Mouse (Mus musculus) skeletal muscle tissue, adult 2 months (tissue): ENCODE results near the gene Apod.
"Not testable (repeated sequence)": the region's sequence is repeated elsewhere in the genome, so short reads cannot be mapped to it uniquely, and the experiment has no call there.

ENCODE experiments used
- DNase-seq: peaks from one replicate; pipeline ENCODE4 v3.0.0-alpha.2; 2012; ENCODE audit warnings: low read depth, low spot score

Gene Apod

DNA sequence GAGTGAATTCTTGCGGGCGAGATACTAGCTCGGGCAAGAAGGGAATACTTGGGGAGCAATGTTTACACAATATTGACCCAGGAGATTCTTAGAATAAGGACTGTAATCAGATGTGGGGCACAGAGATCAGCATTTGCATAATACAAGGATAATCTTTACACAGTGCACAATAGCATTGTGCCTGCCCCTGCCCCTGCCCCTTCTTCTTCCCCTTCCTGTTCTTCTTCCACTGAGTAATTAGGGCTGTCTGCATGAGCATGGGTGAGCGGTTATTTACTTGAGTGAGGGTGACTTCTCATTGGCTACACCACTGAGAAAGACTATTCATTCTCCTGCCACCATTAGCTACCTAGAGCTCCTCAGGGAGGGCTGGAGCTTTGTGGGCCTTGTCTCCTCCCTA is 6.9 kb upstream of the Apod start:
- no peak for DNase-seq

DNA sequence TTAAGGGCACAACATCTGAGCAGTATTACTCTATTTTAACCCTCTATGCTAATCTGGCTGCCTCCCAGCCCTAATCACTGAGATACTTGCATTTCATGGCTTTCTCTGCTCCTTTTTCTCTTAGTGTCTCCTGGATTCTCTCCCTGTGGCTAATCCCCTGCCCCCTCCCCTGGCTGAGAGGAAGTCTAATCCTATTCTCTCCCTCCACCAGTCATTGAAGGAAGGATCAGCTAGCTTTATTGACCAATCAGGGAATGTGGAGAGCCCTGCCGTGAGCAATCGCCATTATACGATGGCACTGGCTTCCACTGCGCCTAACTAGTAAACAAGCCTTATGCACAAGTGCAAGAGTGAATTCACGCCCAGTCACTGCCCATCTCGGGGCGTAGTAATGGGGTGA is 6.3 kb upstream of the Apod start:
- DNase-seq = no peak

DNA sequence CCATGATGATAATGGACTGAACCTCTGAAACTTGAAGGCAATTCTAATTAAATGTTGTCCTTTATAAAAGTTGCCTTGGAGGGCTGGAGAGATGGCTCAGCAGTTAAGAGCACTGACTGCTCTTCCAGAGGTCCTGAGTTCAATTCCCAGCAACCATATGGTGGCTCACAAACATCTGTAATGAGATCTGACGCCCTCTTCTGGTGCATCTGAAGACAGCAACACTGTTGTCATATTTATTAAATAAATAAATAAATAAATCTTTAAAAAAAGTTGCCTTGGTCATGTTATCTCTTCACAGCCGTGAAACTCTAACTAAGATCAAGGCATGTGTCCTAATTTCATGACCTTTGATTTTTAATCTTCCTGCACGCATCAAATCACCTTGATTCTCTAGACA is 5.1 kb upstream of the Apod start:
- not testable (repeated sequence) for DNase-seq

DNA sequence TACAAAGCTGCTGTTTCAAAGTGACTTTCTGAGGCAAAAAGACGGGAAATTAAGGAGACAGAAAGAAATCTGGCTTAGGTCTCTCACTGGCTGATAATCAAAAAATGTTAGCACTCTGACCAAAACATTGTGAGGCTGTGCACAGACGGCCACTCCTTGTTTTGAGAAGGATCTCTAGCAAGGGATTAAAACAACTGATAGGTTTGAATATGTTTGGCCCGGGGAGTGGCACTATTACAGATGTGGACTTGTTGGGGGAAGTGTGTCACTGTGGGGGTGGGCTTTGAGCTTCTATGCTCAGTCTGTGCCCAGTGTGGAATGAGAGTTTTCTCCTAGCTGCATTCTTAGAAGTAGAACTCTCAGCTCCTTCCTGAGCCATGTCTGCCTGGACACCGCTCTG is 4.7 kb upstream of the Apod start:
- DNase-seq = peak; percentile 30

DNA sequence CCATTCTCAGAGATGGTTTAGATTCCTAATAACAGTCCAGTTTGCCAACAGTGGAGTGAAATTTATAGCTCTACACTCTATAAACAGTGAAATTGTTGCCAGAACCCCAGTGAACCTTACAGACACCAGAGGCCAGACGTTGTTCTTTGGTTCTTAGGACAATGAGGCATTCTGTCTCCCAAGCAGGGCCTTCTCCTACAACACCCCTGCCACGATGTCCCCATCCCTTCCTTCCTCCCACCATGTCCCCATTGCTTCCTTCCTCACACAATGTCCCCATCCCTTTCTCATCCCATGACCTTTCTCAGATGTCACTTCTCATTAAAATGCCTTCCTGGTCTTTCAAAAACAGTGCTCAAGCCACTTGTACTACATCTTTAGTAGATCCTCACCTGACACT is 3.8 kb upstream of the Apod start:
- DNase-seq = no peak

DNA sequence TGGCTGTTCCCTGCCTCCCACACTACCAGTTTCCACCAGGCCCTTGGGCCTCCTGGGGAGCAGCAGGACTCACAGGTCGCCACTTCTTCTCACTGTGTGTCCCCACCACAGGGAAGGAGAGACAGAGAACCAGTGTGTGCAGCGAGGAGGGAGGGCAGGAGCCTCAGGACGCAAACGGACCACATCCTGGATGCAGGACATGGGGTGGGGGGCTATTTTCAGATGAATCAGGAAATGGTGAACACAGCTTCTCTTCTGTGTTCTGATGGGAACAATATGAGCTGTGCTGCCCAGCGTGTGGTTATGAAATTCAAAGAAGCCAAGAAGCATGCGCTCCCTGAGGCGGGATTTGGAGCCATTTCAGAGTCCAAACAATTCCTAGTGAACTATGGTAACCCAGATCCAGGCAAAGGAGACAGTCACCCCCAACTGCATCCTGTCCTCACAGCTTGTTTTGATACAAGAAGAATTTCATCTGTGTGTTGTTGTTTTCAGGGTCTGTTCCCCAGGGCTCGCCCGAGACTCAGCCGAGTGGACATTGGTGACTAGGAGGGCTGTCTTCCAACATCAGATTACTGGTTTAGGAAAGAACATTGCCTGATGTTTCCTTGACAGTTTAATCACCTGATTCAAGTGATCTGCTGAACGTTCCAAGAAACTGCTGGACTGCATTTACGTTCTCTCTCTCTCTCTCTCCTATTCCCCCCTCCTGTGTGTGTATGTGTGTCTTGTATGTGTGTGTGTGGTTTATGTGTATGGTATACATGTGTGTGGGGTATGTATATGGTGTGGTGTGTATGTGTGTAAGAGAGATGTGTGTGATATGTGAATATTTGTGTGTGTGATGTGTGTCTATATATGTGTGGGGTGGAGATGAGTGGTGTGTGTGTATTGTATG is 1.9 kb upstream of the Apod start:
- DNase-seq = peak; percentile 65

DNA sequence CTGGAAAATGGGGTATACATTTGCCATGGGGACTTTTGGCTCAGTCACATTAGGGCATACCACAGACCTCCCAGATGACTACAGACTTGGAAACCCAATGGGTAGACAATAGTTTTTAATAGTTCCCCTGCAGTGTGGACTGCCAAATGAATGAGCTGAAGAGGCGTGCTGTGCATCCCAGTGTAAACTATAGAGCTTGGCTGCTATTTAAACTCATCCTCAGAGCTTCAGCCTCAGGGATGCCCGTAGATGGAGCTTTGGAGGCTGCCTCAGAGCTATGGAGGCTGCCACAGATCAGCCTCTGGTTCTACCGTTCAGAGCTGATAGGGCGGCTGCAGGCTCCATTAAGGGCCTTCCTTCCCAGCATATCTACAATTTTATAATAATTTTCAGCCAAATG is 686 bp upstream of the Apod start:
- DNase-seq = no peak

DNA sequence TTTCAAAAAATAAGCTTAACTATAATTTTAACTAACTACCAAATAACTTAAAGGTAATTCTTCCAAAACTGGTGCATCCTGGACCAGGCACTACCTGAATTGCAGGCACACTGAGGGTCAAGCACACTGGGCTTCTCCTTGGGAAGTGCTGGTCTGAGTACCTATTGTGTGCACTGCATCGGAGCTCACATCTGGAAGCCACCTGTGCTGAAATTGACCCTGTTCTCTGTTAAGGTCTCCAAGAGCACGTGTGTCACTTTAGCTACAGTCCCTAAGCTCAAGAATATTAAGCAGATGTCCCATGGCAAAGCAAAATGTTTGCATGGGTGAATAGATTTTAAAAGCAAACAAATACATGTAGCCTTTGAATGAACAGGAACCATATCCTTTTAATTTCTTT is 997 bp downstream of the Apod start:
- no peak for DNase-seq

DNA sequence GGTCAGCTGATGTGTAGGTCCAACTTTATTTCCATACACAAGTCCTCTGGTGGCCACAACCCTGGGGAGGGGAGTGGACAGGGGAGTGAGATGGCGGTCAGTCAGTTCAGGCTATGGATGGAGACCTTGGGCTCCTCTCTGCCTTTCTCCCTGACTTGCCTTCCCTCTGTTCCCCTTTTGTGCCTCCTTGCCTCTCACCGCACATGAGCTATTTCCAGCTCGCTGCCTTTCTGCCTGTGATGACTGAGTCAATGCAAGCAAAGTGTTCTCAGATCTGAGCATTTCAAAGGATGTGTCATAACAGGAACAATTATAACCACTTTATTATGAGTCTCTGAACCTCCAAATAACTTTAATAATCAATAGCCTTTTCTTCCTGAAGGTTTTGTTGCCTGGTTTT is 2.3 kb downstream of the Apod start:
- no peak for DNase-seq

DNA sequence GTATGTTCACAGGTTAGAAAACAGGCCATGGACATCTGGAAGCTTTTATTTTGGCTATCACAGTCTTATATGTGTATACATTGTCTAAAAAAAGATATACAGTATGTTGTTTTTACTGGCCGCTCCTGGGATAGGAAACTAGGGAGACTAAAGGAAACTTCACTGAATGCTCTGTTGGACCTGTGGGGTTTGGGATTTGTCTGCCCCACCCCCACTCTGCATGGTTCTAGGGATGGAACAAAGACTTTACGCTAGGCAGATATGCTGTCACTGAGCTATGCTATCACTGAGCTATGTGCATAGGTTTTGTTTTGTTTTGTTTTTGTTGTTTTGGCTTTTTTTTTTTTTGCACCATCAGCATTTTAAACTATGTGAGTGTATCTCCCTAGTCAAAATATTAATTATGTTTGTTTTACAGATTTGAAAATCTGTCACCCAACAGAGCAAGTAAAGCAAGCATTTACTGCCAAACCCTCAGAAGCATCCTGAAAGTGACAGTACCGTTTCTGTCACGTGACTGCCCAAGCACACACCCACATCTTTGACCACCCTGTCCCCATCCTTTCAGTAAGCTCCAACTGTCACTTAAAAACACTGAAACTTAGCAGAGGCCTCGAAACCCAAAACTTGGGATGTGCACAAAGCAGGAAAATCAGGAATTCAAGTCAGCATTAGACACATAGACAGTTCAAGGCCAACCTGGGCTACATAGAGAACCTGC is 9.2 kb downstream of the Apod start:
- DNase-seq = no peak

DNA sequence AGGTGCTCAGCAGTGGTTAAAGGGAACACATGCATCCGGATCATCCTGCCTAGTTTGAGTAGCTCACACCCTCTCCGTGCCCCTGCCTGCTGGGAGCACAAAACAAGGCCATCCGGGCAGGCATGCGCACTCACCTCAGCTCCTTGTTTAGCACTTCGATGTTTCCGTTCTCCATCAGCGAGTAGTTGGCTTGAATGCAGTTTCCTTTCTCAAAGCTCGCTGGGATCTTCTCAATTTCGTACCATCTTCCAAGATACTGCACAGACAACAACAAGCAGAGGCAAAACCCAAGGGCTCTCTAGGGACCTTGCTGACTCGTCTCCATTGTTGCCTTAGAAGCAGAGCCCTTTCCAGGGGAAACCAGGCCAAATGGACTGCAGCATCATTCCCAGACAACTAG is 11.3 kb downstream of the Apod start:
- peak; percentile 85 for DNase-seq

DNA sequence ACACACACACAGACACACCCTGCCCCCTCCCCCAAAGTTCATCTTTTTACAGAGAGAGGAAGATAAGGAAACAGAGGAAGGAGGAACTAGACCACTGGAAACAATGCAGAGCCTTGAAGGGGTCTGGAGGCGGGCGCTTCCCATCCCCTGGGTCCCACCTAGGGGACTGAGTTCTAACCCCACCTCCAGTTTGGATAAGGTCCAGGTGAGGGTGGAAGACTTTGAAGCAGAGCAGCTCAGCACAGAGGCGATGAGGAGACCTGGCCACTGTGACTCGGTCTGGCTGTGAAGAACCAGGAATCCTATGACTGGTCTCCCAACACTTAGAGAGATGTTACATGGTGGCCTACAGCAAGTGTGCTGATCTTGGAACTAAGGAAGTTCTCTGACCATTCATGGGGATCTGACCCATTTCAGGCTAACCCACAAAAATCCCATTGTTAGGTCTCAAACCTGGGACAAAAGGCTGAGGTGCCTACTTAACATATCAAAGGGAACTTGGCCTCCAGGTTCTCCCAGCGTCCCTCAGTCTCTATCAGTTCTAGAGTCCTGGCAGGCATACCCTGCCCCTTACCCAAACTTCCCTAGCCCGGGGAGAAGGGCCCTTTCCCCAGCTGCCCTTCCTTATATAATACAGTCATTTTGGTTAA is 13.6 kb downstream of the Apod start:
- DNase-seq = no peak

DNA sequence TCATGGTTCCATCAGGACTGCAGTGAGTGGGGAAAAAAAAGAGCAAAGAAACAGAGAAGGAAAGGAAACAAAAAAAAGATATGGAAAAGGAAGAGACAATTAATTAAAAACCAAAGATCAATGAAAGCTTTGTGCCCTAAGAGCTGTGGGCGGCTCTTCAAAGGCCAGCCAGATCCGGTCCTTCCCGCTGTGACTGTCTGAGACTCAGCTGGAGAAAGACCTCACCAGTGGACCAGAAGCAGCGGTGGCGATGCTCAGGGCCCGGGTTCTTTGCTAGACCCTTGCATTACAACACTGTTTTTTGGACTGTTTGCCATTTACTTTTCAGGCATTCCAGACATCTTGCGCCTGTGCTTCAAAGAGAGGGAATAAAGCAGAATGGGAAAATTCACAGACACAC is 14.1 kb downstream of the Apod start:
- DNase-seq = no peak

DNA sequence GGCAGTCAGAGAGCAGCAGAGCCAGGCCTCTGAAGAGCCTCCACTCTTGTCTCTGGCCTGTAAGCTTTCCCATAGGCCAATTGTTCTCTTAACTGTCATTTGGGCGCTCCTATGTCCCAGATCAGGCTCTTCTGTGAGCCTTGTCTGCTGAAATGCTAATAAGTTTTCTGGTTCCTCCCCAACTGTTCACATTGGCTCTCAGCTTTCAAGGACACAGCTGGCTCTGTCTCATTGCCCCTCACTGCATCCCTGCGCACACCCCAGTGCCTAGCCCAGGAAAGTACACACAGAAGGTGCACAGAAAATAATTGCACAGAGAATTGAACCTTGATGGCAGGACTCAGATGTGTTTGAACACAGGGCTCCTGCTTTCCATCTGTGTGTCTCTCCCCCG is 14.7 kb downstream of the Apod start:
- DNase-seq = no peak

DNA sequence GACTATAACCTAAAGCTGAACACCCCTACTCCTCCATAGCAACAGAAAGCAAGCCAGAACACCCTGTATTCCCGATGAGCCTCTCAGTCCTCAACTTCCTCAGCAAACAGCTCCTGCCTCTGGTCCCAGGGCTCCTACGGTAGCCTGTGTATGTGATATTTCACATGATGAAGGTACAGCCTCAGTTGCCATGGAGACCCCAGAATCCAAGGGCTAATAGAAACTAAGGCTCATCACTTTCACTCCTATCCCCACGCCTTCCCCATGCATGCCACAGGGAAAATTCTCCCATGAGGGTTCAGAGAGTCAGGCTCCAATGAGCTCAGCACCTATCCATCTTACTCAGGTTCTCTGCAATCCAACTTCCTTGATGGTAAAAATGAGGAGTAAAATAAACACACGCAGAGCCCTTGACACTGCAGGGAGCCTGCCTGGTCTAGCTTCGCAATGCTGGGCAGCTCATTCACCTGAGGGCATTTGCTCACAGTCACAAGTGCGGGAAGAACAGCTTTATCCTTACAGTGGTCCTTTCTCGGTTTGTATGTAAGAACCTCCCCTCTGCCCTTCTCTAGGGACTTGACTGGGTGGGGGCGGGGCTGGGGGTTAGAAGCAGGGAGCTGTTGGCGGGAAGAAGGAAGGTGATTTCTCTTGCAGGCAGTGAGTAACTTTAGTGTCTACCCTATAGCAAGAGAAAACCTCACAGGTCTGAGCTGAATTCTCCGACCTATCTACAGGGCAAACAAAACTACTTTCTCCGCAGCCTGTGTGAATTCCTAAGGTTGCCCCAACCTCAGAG is 15.2 kb downstream of the Apod start:
- no peak for DNase-seq

DNA sequence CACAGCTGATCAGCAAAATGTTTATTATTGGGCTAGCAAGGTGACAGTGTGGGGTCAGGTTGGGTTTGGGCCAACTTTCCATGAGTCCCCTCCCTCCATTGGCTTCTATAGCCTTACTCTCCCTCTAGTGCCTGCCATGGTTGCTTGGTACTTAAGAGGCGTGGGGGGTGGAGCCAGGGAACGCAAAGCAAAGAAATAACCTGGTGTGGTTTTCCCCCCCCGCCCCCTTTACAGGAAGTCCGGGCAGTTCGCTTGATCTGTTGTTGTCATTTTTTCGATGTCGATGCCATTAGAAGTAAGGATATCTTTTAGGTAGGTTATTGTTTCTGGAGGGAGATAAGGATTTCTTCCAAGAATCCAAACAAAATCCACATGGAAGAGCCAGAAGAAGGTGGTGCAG is 17.5 kb downstream of the Apod start:
- DNase-seq = no peak

DNA sequence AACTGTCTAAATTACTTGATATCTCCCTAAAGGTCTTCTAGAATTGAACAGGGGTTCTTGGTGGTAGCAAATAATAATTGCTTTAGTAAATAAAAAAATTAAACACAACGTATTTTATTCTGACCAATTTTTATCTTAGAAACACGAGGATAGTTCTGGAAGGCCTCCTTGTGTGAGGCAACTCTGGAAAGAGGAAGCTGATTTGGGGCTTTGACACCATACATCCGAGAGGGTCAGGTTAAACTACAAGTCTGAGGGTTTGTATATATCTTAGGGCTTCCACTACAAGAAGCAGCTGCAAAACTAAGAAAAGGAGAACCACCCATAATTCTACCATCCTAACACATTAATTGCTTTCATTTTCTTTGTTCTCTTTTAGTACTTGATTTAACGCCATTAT is 20.8 kb downstream of the Apod start:
- DNase-seq = no peak

DNA sequence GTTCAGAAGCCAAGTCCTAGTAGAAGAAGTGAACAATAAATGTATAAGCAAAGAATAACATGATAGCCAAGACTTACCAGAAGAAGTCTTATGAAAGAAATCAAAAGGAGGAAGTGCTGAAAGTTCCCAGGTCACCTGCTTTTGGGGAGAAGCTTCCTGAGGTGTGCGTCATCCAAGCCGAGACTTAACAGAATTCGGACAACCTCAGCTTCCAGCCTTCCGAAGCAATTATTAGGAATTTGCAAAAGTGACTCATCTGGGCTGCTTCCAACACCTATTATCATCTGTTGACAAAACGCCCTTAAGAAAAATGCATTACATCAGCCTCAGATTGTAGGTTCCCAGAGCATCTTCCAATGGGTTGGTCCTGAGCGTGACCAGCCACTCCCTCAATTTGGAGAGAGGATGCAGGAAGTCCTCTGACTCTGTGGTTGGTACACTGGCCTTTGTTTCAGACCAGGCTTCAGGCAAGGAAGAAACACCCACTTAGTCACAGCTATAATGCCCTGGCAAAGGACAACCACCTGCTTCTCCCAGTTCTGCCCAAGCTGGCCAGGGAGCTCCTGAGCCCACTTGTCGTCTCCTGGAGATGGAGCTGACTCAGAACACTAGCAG is 23.8 kb downstream of the Apod start:
- peak; percentile 78 for DNase-seq

DNA sequence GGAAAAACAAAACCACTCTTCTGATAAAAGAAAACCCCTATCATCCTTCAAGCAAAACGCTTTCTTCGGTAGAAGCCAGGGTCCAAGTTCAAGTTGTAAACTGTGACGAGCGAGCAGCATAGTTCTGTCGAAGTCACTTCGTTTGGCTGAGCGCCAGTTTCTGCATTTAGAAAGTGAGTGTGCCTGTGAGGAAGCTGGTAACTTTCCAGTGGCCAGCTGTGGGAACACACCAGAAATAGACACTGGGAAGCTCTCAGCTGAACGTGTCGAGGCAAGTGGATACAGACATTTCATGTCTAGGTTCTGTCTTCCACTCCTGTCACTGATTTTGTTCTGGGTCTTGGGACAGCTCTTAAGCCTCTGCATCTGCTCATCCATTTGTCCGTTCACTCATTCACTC is 24.3 kb downstream of the Apod start:
- DNase-seq = peak; percentile 99

DNA sequence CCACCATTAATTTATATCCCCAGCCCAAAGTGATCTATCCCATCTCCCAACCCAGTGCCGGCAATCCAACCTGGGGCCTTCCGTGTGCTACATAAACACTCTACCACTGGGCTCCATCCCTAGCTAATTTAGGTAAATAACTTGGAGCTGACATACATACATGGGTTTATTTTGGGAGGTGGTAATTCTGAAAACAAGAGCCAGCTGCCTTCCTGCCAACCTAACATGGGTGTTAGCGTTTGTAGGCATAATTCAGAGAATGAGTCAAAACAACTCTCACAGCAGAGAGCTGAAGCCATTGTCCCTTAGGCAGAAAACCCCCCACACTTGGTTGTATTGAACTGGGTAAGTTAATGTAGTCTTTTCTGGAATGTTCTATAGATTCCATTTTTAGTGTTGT is 26.9 kb downstream of the Apod start:
- DNase-seq = no peak

DNA sequence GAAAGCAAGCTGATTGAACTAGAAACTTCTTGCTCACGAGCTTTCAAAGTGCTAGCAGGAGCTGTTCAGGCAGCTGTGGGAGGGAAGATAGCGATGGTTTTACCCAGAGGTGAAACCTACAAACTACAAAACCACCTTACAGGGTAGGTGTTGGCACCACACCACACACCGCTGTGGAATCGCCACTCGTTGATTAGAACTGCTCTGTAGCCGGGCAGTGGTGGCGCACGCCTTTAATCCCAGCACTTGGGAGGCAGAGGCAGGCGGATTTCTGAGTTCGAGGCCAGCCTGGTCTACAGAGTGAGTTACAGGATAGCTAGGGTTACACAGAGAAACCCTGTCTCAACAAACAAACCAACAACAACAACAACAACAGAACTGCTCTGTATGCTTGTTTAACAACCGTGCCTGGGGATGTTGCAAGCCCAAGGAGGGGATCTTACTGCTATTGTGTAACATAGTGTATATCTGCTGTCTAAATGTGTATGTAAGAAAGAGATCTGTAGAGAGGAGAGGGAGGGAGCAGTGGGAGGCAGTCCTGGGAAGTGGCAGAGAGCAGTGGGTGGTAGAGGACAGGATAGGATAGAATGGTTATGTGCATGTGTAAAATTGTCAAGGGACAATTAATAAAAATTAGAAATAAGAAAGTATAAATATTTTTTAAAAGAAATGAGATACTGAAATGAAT is 27.7 kb downstream of the Apod start:
- DNase-seq = no peak
